Mouse (Mus musculus) heart, adult 2 months (tissue): ENCODE measurements around the gene Kcnb1.

Source experiments
- CTCF ChIP-seq: fragments of 200-600 bp; IDR thresholded peaks from 2 replicates; pipeline ENCODE4 v1.8.1; 2022; ENCODE audit warnings: antibody characterized with exemption, mild to moderate bottlenecking, moderate library complexity
- EP300 ChIP-seq: fragments of 200-500 bp; IDR thresholded peaks from 2 replicates; pipeline ENCODE4 v1.6.1; 2011; ENCODE audit warnings: low read depth, low read length, control low read depth; ENCODE audit not compliant: insufficient read depth
- POLR2A ChIP-seq: fragments of 200-500 bp; IDR thresholded peaks from 2 replicates; pipeline ENCODE4 v1.6.1; 2011; ENCODE audit warnings: mild to moderate bottlenecking, low read depth, low read length, control low read depth; ENCODE audit not compliant: insufficient read depth

- TF ChIP-seq CTCF (no peak), POLR2A (no peak), EP300 (no peak)
These were observed 67.2 kb downstream of the Kcnb1 start for GRCm38 (mm10) chr2:167122737-167123136.
